Mouse (Mus musculus): Measurements from ENCODE around the gene Adtrp. TPM values are rescaled to one million over a fixed set of nuclear protein-coding genes. Genes with fewer than 3 reads are reported as not detected.

Gene Adtrp
- polyA plus RNA-seq, 1 experiment from 2014 or later: not detected

DNA sequence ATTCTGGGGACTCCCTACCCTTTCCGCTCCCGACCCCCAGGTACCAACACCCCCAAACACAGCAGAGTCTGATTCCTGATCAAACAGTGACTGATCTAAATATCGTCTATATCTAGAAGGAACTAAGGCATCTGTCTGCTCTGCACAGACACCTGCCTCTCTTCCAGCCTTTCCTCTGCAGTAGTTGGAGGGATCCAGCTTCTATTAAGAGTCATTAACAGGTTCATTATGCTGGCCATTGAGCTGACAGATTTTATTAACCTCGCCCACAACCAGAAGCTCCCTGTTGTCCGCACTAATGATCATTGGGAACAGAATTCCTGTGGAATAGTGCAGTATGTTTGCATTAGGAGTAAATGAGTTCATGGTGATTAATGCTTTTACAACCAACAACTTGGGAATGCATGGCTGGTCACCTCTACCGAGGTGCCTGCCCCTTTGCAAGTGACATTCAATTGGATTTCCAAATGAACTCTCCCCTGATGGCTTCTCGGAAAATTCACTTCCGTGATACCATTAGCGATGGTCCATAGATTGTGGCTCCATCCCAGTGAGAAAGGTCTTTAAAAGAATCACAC, 67.8 kb downstream of the Adtrp start:
- DNase-seq (ENCODE audit: low spot score): no peak
- H3K9me3 ChIP-seq (ENCODE audit: control insufficient read depth, low read length): no peaks in the 10 kb centered on the region
- no peak overlapping the region for H3K4me2 ChIP-seq (ENCODE audit: low read depth)
- H3K9ac ChIP-seq (ENCODE audit: low read length): no peak overlapping the region
- 51% methylated on average over 9 of the region's 9 CpGs for WGBS
- no peak overlapping the region for H3K4me3 ChIP-seq (ENCODE audit: low read depth, low read length)
- no peak overlapping the region for H3K27ac ChIP-seq (ENCODE audit: low read depth, low read length)
- no peaks in the 10 kb centered on the region for H3K36me3 ChIP-seq (ENCODE audit: control insufficient read depth, insufficient read depth, low read length)
- no peaks in the 10 kb centered on the region for H3K27me3 ChIP-seq (ENCODE audit: control insufficient read depth, insufficient read depth, low read length)
- no peaks in the 10 kb centered on the region for H3K4me1 ChIP-seq (ENCODE audit: control insufficient read depth, insufficient read depth, low read length)
- no peak for ATAC-seq (ENCODE audit: insufficient read depth, low FRiP score, low TSS enrichment)

DNA sequence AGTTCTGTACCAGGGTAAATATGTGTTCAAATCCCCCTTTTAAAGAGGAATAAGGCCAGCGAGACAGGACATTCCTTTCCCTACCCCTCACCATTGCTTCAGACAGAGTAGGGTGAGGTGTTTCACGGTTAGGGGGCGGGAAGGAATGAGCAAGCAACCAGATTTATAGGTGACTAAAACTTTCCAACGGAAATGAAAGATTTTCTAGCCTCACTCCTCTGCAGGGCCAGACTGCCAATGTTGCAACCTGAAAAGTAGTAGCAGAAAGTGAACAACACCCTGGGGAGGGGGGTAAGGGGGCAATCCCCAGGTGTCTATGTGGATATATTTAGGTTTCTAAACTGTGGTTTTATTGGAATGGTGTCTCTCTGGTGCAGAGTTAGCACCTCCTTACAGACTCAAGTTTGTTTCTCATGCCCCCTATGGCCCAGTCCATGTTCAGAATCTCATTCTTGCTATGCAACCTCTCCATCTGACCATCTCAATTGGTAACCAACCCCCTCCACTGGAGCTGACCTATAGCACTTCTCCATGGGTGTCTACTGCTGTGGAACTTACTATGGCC, 73.6 kb downstream of the Adtrp start:
- Histone ChIP-seq H3K4me3 (ENCODE audit: low read depth, low read length) (no peak overlapping the region), H3K27ac (ENCODE audit: low read depth, low read length) (no peak overlapping the region), H3K4me1 (ENCODE audit: control insufficient read depth, insufficient read depth, low read length) (no peaks in the 10 kb centered on the region), H3K9ac (ENCODE audit: low read length) (no peak overlapping the region), H3K27me3 (ENCODE audit: control insufficient read depth, insufficient read depth, low read length) (no peaks in the 10 kb centered on the region), H3K36me3 (ENCODE audit: control insufficient read depth, insufficient read depth, low read length) (no peaks in the 10 kb centered on the region), H3K9me3 (ENCODE audit: control insufficient read depth, low read length) (no peaks in the 10 kb centered on the region), H3K4me2 (ENCODE audit: low read depth) (no peak overlapping the region)
- DNase-seq (ENCODE audit: low spot score) (no peak), ATAC-seq (ENCODE audit: insufficient read depth, low FRiP score, low TSS enrichment) (no peak)
- WGBS: 81% methylated on average over 4 of the region's 4 CpGs

DNA sequence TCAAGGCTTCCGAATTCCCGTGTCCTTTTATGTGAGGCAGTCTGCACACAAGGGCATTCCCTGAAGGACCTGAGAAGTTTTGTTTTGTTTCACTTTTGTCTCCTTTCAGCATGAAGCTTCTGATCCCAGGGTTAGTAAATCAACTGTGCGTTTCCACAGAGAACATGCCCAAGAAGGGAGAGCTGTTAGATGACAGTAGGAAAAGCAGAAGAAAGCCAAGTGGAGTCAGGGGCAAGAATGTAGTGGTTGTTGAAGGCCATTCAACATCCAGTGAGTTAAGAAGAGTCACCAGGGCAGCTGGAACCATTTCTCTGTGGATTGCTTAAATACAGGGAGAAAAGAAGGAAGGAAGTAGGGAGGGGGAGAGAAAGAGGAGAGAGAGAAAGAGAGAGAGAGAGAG, 76.4 kb downstream of the Adtrp start:
- ATAC-seq (ENCODE audit: insufficient read depth, low FRiP score, low TSS enrichment): no peak
- no peaks in the 10 kb centered on the region for H3K9me3 ChIP-seq (ENCODE audit: control insufficient read depth, low read length)
- H3K4me3 ChIP-seq (ENCODE audit: low read depth, low read length): no peak overlapping the region
- H3K4me1 ChIP-seq (ENCODE audit: control insufficient read depth, insufficient read depth, low read length): no peaks in the 10 kb centered on the region
- no peak overlapping the region for H3K4me2 ChIP-seq (ENCODE audit: low read depth)
- DNase-seq (ENCODE audit: low spot score): no peak
- H3K36me3 ChIP-seq (ENCODE audit: control insufficient read depth, insufficient read depth, low read length): no peaks in the 10 kb centered on the region
- no peaks in the 10 kb centered on the region for H3K27me3 ChIP-seq (ENCODE audit: control insufficient read depth, insufficient read depth, low read length)
- H3K9ac ChIP-seq (ENCODE audit: low read length): no peak overlapping the region
- WGBS: 39% methylated on average over 3 of the region's 3 CpGs
- H3K27ac ChIP-seq (ENCODE audit: low read depth, low read length): no peak overlapping the region

DNA sequence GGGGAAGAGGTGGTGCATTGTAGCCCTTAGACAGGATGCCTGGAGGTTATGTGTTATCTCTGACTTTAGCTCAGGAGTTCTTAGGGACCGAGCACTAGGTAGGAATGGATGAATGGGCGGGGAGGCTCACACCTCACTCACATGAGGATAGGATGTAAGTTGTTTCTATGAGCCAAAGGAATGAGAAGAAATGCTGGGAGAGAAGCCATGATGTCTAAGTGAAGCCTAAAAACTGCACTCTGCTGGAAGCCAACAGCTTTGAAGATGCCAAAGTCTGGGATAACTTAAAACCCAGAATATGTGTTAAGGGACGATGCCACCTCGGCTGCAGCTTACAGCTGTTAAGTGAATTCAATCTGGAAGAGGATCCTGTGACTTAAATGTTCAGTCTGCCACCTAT, 79.5 kb downstream of the Adtrp start:
- Histone ChIP-seq H3K9me3 (ENCODE audit: control insufficient read depth, low read length) (no peaks in the 10 kb centered on the region), H3K9ac (ENCODE audit: low read length) (no peak overlapping the region), H3K4me2 (ENCODE audit: low read depth) (no peak overlapping the region), H3K36me3 (ENCODE audit: control insufficient read depth, insufficient read depth, low read length) (no peaks in the 10 kb centered on the region), H3K4me3 (ENCODE audit: low read depth, low read length) (no peak overlapping the region), H3K27ac (ENCODE audit: low read depth, low read length) (no peak overlapping the region), H3K4me1 (ENCODE audit: control insufficient read depth, insufficient read depth, low read length) (no peaks in the 10 kb centered on the region), H3K27me3 (ENCODE audit: control insufficient read depth, insufficient read depth, low read length) (no peaks in the 10 kb centered on the region)
- ATAC-seq (ENCODE audit: insufficient read depth, low FRiP score, low TSS enrichment) (no peak), DNase-seq (ENCODE audit: low spot score) (no peak)
- WGBS: 92% methylated on average over 4 of the region's 4 CpGs

GRCm38 (mm10) chr13:41761986-41762385, 85.5 kb downstream of the Adtrp start:
- ATAC-seq (ENCODE audit: insufficient read depth, low FRiP score, low TSS enrichment): no peak

GRCm38 (mm10) chr13:41760484-41760883, 87.0 kb downstream of the Adtrp start:
- 48% methylated on average over 10 of the region's 10 CpGs for WGBS
- Histone ChIP-seq H3K27me3 (ENCODE audit: control insufficient read depth, insufficient read depth, low read length) (no peaks in the 10 kb centered on the region), H3K27ac (ENCODE audit: low read depth, low read length) (no peak overlapping the region), H3K9me3 (ENCODE audit: control insufficient read depth, low read length) (no peaks in the 10 kb centered on the region), H3K9ac (ENCODE audit: low read length) (no peak overlapping the region), H3K4me1 (ENCODE audit: control insufficient read depth, insufficient read depth, low read length) (no peaks in the 10 kb centered on the region), H3K36me3 (ENCODE audit: control insufficient read depth, insufficient read depth, low read length) (no peaks in the 10 kb centered on the region), H3K4me2 (ENCODE audit: low read depth) (no peak overlapping the region), H3K4me3 (ENCODE audit: low read depth, low read length) (no peak overlapping the region)
- ATAC-seq (ENCODE audit: insufficient read depth, low FRiP score, low TSS enrichment): no peak
- DNase-seq (ENCODE audit: low spot score): no peak

More at GRCm38 (mm10) chr13:41761986-41762385, 85.5 kb downstream of the Adtrp start:
- Histone ChIP-seq H3K4me2 (ENCODE audit: low read depth) (no peak overlapping the region), H3K9me3 (ENCODE audit: control insufficient read depth, low read length) (no peaks in the 10 kb centered on the region), H3K27ac (ENCODE audit: low read depth, low read length) (no peak overlapping the region), H3K4me1 (ENCODE audit: control insufficient read depth, insufficient read depth, low read length) (no peaks in the 10 kb centered on the region), H3K4me3 (ENCODE audit: low read depth, low read length) (no peak overlapping the region), H3K36me3 (ENCODE audit: control insufficient read depth, insufficient read depth, low read length) (no peaks in the 10 kb centered on the region), H3K9ac (ENCODE audit: low read length) (no peak overlapping the region), H3K27me3 (ENCODE audit: control insufficient read depth, insufficient read depth, low read length) (no peaks in the 10 kb centered on the region)
- 84% methylated on average over 3 of the region's 3 CpGs for WGBS
- no peak for DNase-seq (ENCODE audit: low spot score)

- Histone ChIP-seq H3K4me2 (ENCODE audit: low read depth) (no peak overlapping the region), H3K4me3 (ENCODE audit: low read depth, low read length) (no peak overlapping the region), H3K9me3 (ENCODE audit: control insufficient read depth, low read length) (no peaks in the 10 kb centered on the region), H3K36me3 (ENCODE audit: control insufficient read depth, insufficient read depth, low read length) (no peaks in the 10 kb centered on the region), H3K27me3 (ENCODE audit: control insufficient read depth, insufficient read depth, low read length) (no peaks in the 10 kb centered on the region), H3K9ac (ENCODE audit: low read length) (no peak overlapping the region), H3K4me1 (ENCODE audit: control insufficient read depth, insufficient read depth, low read length) (no peaks in the 10 kb centered on the region), H3K27ac (ENCODE audit: low read depth, low read length) (no peak overlapping the region)
- 62% methylated on average over 19 of the region's 19 CpGs for WGBS
- no peak for ATAC-seq (ENCODE audit: insufficient read depth, low FRiP score, low TSS enrichment)
- no peak for DNase-seq (ENCODE audit: low spot score)
These were observed 88.7 kb downstream of the Adtrp start for GRCm38 (mm10) chr13:41758550-41759465.

- no peaks in the 10 kb centered on the region for H3K27me3 ChIP-seq (ENCODE audit: control insufficient read depth, insufficient read depth, low read length)
- H3K4me1 ChIP-seq (ENCODE audit: control insufficient read depth, insufficient read depth, low read length): no peaks in the 10 kb centered on the region
- H3K4me3 ChIP-seq (ENCODE audit: low read depth, low read length): no peak overlapping the region
- ATAC-seq (ENCODE audit: insufficient read depth, low FRiP score, low TSS enrichment): no peak
- H3K9me3 ChIP-seq (ENCODE audit: control insufficient read depth, low read length): no peaks in the 10 kb centered on the region
- DNase-seq (ENCODE audit: low spot score): no peak
- H3K27ac ChIP-seq (ENCODE audit: low read depth, low read length): no peak overlapping the region
- H3K4me2 ChIP-seq (ENCODE audit: low read depth): no peak overlapping the region
- WGBS: 86% methylated on average over 5 of the region's 5 CpGs
- H3K36me3 ChIP-seq (ENCODE audit: control insufficient read depth, insufficient read depth, low read length): no peaks in the 10 kb centered on the region
- no peak overlapping the region for H3K9ac ChIP-seq (ENCODE audit: low read length)
These were observed 94.4 kb downstream of the Adtrp start for GRCm38 (mm10) chr13:41753114-41753513.

All from neural tube, embryonic 11.5 days (tissue).